Mouse (Mus musculus) thymus, adult 2 months (tissue): Measurements from ENCODE around the gene Cemip2. TPM values are rescaled to one million over a fixed set of nuclear protein-coding genes. Genes with fewer than 3 reads are reported as not detected.
A peak's percentile ranks its signal among the peaks of the same experiment; 100 is the strongest.

ENCODE experiments used
- DNase-seq: peaks from one replicate; pipeline ENCODE4 v3.0.0; 2021
- H3K27ac ChIP-seq: fragments of 200-500 bp; 2 replicates; pipeline ENCODE4 v1.5.1; 2012; ENCODE audit warnings: low read length, control low read depth; ENCODE audit not compliant: control insufficient read depth, insufficient read depth
- H3K27me3 ChIP-seq: fragments of 200-500 bp; 2 replicates; pipeline ENCODE4 v1.6.1; 2012; ENCODE audit warnings: mild to moderate bottlenecking, low read length, moderate library complexity, mixed read lengths; ENCODE audit not compliant: control insufficient read depth, insufficient read depth
- H3K36me3 ChIP-seq: fragments of 200-500 bp; 2 replicates; pipeline ENCODE4 v1.6.1; 2012; ENCODE audit warnings: mild to moderate bottlenecking, low read length, moderate library complexity; ENCODE audit not compliant: control insufficient read depth, insufficient read depth
- H3K4me1 ChIP-seq: fragments of 200-500 bp; replicated peaks from 2 replicates; pipeline ENCODE4 v1.6.1; 2012; ENCODE audit warnings: low read length; ENCODE audit not compliant: control insufficient read depth, insufficient read depth
- H3K4me3 ChIP-seq: fragments of 200-500 bp; 2 replicates; pipeline ENCODE4 v1.5.1; 2012; ENCODE audit warnings: mild to moderate bottlenecking, low read length, control low read depth, moderate library complexity; ENCODE audit not compliant: control insufficient read depth, insufficient read depth
- CTCF ChIP-seq: fragments of 200-500 bp; IDR thresholded peaks from 2 replicates; pipeline ENCODE4 v1.5.1; 2012; ENCODE audit warnings: mild to moderate bottlenecking, control low read depth, low read length, moderate library complexity, borderline replicate concordance; ENCODE audit not compliant: control insufficient read depth, poor library complexity, insufficient read depth; ENCODE audit errors: extremely low read depth
- POLR2A ChIP-seq: fragments of 200-500 bp; IDR thresholded peaks from 2 replicates; pipeline ENCODE4 v1.6.1; 2012; ENCODE audit warnings: mild to moderate bottlenecking, low read length, control low read depth, moderate library complexity; ENCODE audit not compliant: control insufficient read depth, poor library complexity, insufficient read depth; ENCODE audit errors: extremely low read depth
- WGBS: fragments of 180-500 bp; shearing (Covaris S2); methylation state at CpG from one replicate; pipeline ENCODE4 v1.1.7; 2018; 5-methylcytosine and 5-hydroxymethylcytosine counted together
- polyA plus RNA-seq: library from polyadenylated mRNA; depleted of rRNA; stranded (reverse); fragments of >200 nt; gene quantifications from 2 replicates; pipeline ENCODE4 v1.2.3, GENCODE M21; 2012

Cemip2 gene
- polyA plus RNA-seq, 1 experiment, result 3.1 TPM

DNA sequence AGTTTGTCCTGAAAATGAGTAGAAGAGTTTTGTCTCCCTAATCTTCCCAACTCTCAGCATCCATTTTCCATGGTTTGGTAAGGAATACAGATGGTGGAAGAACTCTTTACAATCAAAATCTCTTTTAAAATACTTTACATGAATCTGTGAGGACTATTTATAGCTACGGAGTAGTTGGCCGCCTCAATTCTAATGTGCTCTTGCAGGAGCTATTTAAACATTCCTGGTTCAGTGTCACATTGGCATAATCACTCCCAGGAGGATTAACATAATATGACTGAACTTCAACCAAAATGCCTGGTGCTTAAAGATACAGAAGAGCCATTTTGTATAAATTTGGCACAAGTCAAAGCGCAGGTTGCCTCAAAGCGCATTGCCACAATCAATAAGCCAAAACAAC is 2.5 kb upstream of the Cemip2 start:
- Histone ChIP-seq H3K4me1 (peaks cover 16% of the 10 kb centered on the region), H3K27ac (no peak overlapping the region), H3K4me3 (no peak overlapping the region), H3K36me3 (no peaks in the 10 kb centered on the region), H3K27me3 (no peaks in the 10 kb centered on the region; the same call in 1 of the 2 replicates)
- TF ChIP-seq POLR2A (no peak), CTCF (no peak)
- WGBS, result 98% methylated on average over 4 of the region's 4 CpGs
- no peak for DNase-seq

DNA sequence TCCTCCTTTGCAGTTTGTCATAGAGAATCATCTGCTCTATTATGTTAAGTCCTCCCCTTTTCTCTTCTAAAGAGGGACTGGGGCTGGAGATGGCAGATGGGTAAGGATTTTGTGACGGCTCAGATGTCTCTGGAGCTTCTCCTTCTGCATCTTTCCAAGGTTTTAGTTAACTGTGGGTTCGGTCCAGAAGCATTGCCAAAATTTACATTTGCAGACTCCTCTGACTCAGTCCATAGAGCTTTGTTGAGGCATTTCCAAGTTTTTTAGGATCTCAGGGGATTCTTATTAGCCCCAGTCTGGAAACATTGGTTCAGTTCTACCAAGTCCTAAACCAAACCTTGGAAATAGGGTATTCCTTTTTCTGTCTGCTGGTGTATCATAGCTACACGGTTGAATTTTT is 1.5 kb upstream of the Cemip2 start:
- no peak for DNase-seq
- no peak overlapping the region for H3K4me3 ChIP-seq
- H3K36me3 ChIP-seq, result no peaks in the 10 kb centered on the region
- WGBS, result 79% methylated on average over 3 of the region's 3 CpGs
- H3K27ac ChIP-seq, result no peak overlapping the region
- peaks cover 16% of the 10 kb centered on the region for H3K4me1 ChIP-seq
- TF ChIP-seq POLR2A (no peak), CTCF (no peak)
- no peaks in the 10 kb centered on the region; the same call in 1 of the 2 replicates for H3K27me3 ChIP-seq

DNA sequence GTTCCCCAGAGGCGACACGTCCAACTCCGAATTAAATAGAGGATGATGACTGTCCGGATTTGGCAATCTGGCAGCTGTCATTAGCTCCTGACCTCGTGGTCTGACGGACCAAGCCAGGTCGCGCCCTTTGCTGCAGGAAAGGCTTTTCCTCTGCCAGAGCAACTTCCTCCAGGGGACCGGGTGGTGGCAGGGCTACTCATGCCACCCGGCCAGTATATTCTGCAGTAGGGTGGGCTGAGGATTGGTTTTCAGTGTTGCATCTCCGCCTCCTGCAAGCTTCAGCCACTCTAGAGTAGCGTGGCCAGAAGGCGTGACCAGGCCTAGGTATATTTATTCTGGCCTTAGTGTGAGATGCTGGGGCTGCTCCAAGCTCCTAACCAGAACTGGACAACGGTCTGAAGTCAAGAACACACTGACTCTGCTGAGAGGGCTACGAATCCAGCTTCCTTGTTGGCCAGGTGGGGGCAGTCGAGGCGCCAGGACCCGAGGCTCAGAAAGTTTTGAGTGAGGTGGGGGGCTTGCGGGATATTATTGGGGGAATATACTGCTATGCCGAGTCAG is 891 bp upstream of the Cemip2 start:
- TF ChIP-seq POLR2A, result no peak
- peak; percentile 35; the same call in 1 of the 2 replicates for TF ChIP-seq CTCF
- H3K27ac ChIP-seq, result no peak overlapping the region
- peaks cover 16% of the 10 kb centered on the region for H3K4me1 ChIP-seq
- 25% methylated on average over 20 of the region's 20 CpGs for WGBS
- no peaks in the 10 kb centered on the region for H3K36me3 ChIP-seq
- peak; percentile 50 for DNase-seq
- no peaks in the 10 kb centered on the region; the same call in 1 of the 2 replicates for H3K27me3 ChIP-seq
- H3K4me3 ChIP-seq, result no peak overlapping the region

DNA sequence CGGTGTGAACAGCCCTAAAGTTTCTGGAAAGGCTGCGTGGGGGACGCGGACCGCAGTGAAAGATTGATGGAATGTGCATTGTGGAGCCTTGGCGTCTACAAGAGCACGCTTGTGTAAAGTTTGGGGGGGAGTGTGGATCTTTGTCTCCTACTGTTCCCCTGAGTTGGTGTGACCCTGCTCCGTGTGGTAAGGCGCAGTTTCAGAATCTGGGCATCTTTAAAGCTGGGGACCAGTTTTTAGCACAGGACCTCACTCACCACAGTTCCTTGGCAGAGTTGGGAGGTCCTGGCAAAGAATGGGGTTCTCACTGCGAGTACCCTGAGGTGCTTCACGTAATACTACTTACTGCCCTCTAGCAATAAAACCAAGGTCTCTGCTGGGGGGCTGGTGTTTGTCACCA is 964 bp downstream of the Cemip2 start:
- TF ChIP-seq CTCF (no peak), POLR2A (no peak; the same call in 1 of the 2 replicates)
- 15% methylated on average over 11 of the region's 11 CpGs for WGBS
- peak overlapping the region; percentile 84 for H3K4me3 ChIP-seq

DNA sequence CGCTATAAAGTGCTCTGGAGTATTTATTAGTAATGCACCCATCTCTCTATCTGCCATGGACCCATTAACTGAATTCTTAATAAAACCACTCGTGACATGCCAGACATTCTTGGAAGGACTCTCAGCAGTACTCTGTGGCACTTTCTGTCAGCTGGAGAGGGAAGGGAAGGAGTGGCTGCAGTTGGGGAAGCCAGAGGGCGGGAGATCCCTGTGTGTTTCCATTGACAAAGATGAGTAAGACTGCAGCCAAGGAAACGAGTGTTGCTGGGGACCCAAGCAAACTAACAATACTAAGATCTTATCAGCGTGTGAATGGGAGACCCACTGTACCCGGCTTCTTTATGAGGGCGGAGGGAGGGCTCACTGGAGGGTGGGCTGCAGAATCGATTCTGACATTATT is 2.5 kb downstream of the Cemip2 start:
- peaks cover 18% of the 10 kb centered on the region for H3K4me1 ChIP-seq
- no peak for TF ChIP-seq POLR2A
- no peak for TF ChIP-seq CTCF
- WGBS, result 90% methylated on average over 8 of the region's 8 CpGs
- H3K27ac ChIP-seq, result no peak overlapping the region
- H3K27me3 ChIP-seq, result no peaks in the 10 kb centered on the region; the same call in 1 of the 2 replicates
- no peaks in the 10 kb centered on the region for H3K36me3 ChIP-seq
- H3K4me3 ChIP-seq, result no peak overlapping the region
- no peak for DNase-seq

More for the DNA sequence above, 964 bp downstream of the Cemip2 start:
- Histone ChIP-seq H3K36me3 (no peaks in the 10 kb centered on the region), H3K4me1 (peaks cover 16% of the 10 kb centered on the region), H3K27ac (no peak overlapping the region), H3K27me3 (no peaks in the 10 kb centered on the region; the same call in 1 of the 2 replicates)
- no peak for DNase-seq

DNA sequence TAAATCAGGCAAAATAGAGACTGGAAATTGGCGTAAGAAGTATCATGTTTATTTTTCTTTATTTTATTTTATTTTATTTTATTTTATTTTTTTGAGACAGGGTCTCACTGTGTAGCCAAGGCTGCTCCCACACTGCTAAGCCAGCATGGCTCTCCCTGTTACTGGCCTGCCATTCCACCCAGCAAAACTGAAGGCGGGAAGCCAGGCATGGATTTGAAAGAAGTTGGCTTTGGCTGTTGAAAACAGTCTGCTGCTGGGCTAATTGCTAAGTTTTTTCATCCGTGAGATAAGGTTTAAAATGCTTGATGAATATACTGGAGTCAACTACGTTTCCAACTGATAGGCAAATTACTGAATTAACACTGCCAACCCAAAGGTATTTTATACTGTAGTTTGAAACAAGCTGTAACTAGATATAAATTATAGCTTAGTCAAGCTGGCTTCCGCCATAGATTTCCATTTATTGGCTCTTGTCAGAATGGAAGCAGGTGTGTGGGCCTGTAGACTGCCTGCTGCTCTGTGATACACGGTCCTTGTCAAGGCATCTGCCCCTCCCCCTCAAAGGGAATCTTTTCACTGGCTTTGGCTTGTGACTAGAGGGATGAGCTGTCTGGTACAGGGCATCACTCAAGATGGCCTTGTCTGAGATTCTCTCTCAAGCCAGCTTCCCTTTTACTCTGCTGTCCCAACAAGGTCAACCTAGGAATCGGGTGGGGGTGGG is 3.1 kb downstream of the Cemip2 start:
- Histone ChIP-seq H3K27ac (no peak overlapping the region), H3K4me3 (no peak overlapping the region), H3K27me3 (no peaks in the 10 kb centered on the region; the same call in 1 of the 2 replicates), H3K36me3 (no peaks in the 10 kb centered on the region), H3K4me1 (peaks cover 18% of the 10 kb centered on the region)
- 92% methylated on average over 7 of the region's 7 CpGs for WGBS
- TF ChIP-seq POLR2A (no peak), CTCF (no peak)
- no peak for DNase-seq
